Mouse (Mus musculus): ENCODE data around the gene Clmn. TPM values are rescaled to one million over a fixed set of nuclear protein-coding genes. Genes with fewer than 3 reads are reported as not detected.

The Clmn gene
- 10 to 100 TPM; 67.8 to 72.5 TPM for total RNA-seq (2021)
- long read RNA-seq, experiment 1, full-length matches to known transcripts, result 2 of 19 reads
- long read RNA-seq, experiment 1, partial matches to known transcripts, result 1 of 19 reads
- long read RNA-seq, experiment 1, other reads (novel, unspliced or antisense), result 16 of 19 reads
- long read RNA-seq, experiment 2, full-length matches to known transcripts, result 3 of 14 reads
- long read RNA-seq, experiment 2, partial matches to known transcripts, result 0 of 14 reads
- long read RNA-seq, experiment 2, other reads (novel, unspliced or antisense), result 11 of 14 reads

DNA sequence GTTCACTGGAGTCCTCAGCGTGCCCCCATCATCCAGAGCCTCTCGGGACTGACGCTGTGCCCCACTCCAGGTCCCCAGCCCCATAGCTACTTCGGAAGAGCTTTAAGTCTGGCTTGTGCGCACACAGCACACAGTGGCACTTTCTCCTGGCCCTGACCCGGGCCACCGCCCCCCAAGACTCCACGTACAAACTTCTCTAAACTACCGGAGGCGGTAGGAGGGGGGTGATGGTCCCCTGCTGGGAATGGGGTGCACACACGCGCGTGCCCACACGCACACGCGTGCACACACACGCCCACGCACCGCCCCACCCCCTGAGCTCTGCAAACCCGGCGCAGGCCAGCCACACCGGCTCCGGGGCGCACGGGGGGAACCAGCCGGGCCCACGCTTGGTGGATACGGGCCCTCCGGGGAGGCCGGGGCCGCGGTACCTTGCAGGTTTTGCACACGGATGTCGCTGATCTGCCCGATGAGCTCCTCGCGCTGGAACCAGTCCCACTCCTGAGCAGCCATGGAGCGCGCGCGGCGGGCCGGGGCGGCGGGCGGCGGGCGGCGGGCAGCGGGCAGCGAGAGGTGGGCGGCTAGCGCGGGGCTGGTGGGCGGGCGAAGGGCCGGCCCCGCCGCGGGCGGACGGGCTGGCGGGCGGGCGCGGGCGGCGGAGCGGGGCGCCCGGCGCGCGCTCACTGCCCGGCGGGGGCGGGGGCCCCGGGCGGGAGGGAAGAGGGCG is at the start of gene Clmn:
TSS of gene Clmn (minus strand) at position 638 of the 727 bp plus-strand sequence.
- peak; percentile 47 to 57 for DNase-seq (ENCODE audit: low spot score in 2 of 2)

- DNase-seq (ENCODE audit: low spot score in 2 of 2), result no peak
Measured at GRCm38 (mm10) chr12:104912990-104913389, 48.1 kb upstream of the Clmn start.

DNA sequence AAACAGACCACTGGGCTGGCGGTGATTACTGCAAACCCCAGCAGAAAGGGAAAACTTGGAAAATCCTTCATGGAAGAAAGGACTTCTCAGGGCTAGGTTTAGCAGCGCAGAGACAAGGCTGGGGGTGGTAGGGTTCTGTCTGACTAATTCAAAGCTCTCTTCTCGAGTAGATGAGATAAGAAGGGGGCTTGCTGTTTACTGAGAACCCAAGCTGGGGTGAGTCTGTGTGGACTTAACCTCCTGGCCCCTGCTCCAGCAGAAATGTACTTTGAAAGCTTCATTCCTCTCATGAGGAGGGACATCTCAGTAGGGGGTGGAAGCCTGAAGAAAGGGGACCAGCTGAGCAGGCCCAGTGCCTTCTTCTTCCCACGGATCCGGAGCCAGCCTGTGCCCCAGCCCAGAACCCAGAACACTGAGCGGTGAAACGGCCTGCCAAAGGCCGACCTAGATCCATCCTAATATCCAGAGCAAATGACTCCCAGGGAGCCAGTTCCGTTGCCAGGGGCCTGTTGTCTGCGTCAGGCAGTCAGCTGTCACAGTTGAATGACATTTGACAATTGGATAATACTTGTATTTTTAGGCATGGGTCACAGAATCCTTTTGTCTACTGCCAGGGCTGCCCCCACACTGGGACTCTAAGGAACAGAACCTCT is 47.5 kb upstream of the Clmn start:
- DNase-seq (ENCODE audit: low spot score in 2 of 2), result peak; percentile 54 to 83

DNA sequence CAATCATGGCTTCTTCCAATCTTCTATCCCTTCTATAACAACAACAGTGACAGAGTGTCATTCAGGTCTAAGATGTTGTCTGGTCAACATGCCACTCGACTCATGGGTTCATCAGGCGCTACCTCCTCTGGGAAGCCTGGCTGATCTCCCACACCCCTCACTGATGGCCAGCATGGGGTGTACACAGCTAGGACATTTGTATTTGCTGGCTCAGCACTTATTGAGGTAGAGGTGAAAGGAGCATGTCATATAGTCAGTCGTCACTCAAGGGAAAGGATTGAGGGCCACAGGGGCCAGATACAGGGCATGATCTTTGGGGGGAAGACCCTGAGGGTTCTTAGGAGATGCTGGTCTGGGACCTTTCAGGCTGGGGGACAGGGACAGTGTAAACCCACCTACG is 44.9 kb upstream of the Clmn start:
- no peak for DNase-seq (ENCODE audit: low spot score in 2 of 2)

DNA sequence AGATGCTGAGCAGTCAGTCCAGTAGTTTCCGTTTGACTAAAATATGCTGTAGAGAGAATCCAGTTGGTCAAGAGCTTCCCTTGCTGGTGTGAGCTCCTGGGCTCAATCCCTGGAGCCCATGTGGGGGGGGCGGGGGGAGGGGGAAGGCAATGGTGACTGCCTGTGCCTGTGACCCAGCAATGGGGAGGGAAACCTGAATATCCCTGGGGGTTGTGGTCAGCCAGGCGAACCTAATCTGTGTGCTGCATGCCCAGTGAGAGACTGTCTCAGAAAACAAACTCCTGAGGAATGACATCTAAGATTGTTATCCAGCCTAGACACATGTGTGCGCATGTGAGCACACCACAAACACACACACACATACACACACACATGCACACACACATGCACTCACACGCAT is 44.1 kb upstream of the Clmn start:
- no peak for DNase-seq (ENCODE audit: low spot score in 2 of 2)

DNA sequence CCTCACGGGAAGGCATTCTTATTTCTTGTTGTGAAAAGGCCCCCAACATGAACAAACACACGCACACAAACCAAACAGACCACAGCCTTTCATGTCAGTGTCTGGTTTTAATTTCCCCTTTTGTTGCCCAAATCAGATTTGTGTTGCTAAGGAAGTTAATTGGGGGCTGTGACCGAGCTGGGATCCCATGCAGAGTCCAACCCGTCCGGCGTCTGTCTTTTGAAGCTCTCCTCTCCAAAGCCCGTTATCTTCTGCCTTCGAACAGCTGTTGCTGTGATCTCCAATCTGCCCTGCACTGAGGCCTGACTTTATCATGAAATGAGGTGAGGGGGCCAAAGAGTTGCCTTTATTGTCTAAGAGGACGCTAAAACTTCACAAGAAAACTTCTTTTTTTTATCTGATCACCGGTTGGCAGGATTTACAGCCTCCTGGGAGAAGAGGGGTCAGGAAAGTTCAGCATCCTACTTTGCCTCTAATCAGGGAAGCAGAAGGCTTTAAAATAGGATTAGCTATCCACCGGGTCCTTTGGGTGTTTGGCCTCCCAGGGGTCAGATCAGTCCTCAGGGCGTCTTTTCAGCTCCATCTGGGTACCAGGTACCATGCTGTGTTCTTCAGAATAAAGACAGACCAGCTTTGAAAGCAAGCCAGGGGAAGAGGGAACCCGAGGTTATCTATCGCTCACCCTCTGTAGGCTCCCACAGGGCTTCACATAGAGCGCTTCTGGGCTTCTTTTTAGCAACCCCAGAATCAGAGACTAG is 43.3 kb upstream of the Clmn start:
- DNase-seq (ENCODE audit: low spot score in 2 of 2), result no peak

- DNase-seq (ENCODE audit: low spot score in 2 of 2), result no peak
Measured at GRCm38 (mm10) chr12:104907133-104907532, 42.3 kb upstream of the Clmn start.

- no peak for DNase-seq (ENCODE audit: low spot score in 2 of 2)
Measured at GRCm38 (mm10) chr12:104904138-104904537, 39.3 kb upstream of the Clmn start.

- no peak for DNase-seq (ENCODE audit: low spot score in 2 of 2)
Measured at GRCm38 (mm10) chr12:104902392-104903053, 37.6 kb upstream of the Clmn start.

DNA sequence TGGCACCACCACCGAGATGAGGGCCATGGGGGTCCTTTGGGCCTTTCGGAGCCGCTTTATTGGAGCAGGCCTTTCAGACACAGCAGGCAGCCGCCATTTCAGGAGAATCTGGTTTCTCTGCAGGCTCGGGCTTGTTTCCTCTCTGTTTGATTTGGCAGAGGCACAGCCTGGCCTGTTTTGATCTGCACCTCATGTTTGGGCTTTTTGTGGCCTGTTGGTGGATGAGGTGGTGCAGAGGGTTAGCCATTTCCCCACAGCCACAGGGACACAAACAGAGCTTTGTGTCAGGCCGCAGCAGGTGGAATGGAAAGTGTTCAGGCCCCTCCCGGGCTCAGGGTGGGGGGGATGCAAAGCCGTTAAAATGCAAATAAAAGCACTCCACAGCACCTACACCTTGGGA is 36.4 kb upstream of the Clmn start:
- peak in 1 of 2 experiments; percentile 37 for DNase-seq (ENCODE audit: low spot score in 2 of 2)

- DNase-seq (ENCODE audit: low spot score in 2 of 2), result no peak
Measured at GRCm38 (mm10) chr12:104899835-104900234, 35.0 kb upstream of the Clmn start.

GRCm38 (mm10) chr12:104899161-104899560 is 34.3 kb upstream of the Clmn start:
- DNase-seq (ENCODE audit: low spot score in 2 of 2), result no peak

- DNase-seq (ENCODE audit: low spot score in 2 of 2), result no peak
Measured at GRCm38 (mm10) chr12:104898718-104899117, 33.8 kb upstream of the Clmn start.

- DNase-seq (ENCODE audit: low spot score in 2 of 2), result no peak
Measured at GRCm38 (mm10) chr12:104897051-104897618, 32.3 kb upstream of the Clmn start.

GRCm38 (mm10) chr12:104896640-104897039 is 31.8 kb upstream of the Clmn start:
- peak in 1 of 2 experiments; percentile 66 for DNase-seq (ENCODE audit: low spot score in 2 of 2)

- DNase-seq (ENCODE audit: low spot score in 2 of 2), result no peak
Measured at GRCm38 (mm10) chr12:104892245-104892644, 27.4 kb upstream of the Clmn start.

GRCm38 (mm10) chr12:104890066-104890465 is 25.2 kb upstream of the Clmn start:
- no peak for DNase-seq (ENCODE audit: low spot score in 2 of 2)

DNA sequence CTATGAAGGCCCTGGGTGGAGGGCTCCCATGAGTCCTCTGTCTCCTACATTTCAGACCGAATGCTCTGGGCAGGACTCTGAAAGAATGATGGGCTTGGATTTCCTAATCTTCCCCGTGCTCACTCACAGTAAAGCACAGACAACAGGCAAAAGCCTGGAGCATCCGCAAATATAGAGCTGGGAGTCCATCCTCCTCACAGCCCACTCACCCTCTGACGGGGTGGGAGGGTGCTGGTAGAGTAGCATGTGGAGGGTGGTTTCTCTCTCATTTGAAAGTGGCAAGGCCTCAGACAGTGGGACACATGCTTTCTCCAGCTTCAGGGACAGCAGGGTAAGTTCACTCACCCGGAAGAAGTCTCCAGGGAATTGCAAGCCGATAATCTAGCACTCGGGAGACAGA is 21.2 kb upstream of the Clmn start:
- no peak for DNase-seq (ENCODE audit: low spot score in 2 of 2)

DNA sequence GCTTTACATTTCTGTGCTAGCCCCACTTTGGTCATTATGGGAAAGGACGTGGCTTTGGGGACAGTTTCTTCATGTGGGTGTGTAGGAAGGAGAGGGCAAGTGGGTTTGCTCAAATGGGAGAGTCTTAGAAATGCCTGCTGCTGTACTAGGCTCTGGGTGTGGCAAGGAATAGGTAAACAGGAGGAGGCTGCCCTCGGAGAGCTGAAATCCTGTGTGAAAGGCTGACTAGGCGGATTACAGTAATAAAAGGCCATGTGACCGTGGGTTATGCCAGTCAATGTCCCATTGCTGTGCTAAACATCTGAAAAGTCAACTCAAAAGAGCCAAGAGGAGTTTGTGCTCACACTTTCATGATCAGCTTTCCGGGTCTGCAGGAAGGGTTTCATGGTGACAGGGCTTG is 17.7 kb upstream of the Clmn start:
- no peak for DNase-seq (ENCODE audit: low spot score in 2 of 2)

DNA sequence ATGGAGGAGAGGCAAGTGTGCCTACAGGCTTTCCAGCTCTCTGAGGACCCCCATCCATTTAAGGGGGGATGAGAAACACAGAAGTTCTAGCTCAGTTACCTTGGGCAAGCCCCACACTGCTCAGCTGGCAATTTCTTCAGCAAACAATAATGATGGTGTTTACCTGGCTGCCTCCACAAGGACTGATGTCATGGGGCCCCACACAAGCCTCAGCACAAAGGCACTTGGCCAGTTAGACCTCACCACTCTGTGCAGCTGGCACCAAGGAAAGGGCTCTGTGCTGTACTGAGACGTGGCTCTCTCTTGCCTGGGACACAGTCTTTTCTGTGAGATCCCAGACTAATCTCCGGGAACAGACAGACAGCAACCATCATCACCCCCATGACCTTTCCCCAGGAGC is 17.2 kb upstream of the Clmn start:
- DNase-seq (ENCODE audit: low spot score in 2 of 2), result no peak

All from layer of hippocampus, postnatal 14 days (tissue).